Comparison of ENCODE assay signal across 9 mouse cellular contexts in genomic region chr4:133184898-133185665, GRCm38 (mm10). TPM values are rescaled to one million over a fixed set of nuclear protein-coding genes. Genes with fewer than 3 reads are reported as not detected.
DNase-seq lines count a peak whose midpoint lies in the region; ATAC-seq and TF ChIP-seq lines count a peak whose summit lies in the region.
"Had no signal": no experiment of that assay in that cellular context is flagged by ENCODE, and none has a peak within 500 bp of the region (broad histone marks: within the 10 kb centered on the region; RNA-seq: fewer than 3 reads in every experiment).

No protein-coding gene starts in this region.

- H3K4me1 ChIP-seq in liver, embryonic 12.5 days: peaks cover 10% of the 10 kb centered on the region; the same call in 1 of the 2 replicates
- H3K4me1 ChIP-seq in liver, embryonic 11.5 days (replicated peaks; ENCODE audit: control insufficient read depth, insufficient read depth, low read length): peaks cover 14% of the 10 kb centered on the region; the same call in 1 of the 2 replicates
- peaks cover 45% of the 10 kb centered on the region for H3K4me1 ChIP-seq in bone marrow macrophage, adult 2 months (ENCODE audit: control insufficient read depth, insufficient read depth, low read length)
- peaks cover 16% of the 10 kb centered on the region for H3K4me1 ChIP-seq in heart, adult 2 months (ENCODE audit: control insufficient read depth, insufficient read depth, low read length)
- H3K4me1 ChIP-seq in intestine, postnatal 0 days (replicated peaks; ENCODE audit: control insufficient read depth, insufficient read depth, low read length): 0 out of 2 replicates have a peak, but pooled peaks cover 6% of the 10 kb centered on the region

- WGBS in liver, embryonic 12.5 days (ENCODE audit: insufficient replicate concordance): 74% methylated on average over 15 of the region's 15 CpGs
- WGBS in liver, embryonic 11.5 days: 66% methylated on average over 15 of the region's 15 CpGs
- WGBS in heart, adult 2 months: 42% methylated on average over 15 of the region's 15 CpGs
- 28% methylated on average over 15 of the region's 15 CpGs for WGBS in intestine, postnatal 0 days

- no peaks in the 10 kb centered on the region for H3K9me3 ChIP-seq in liver, embryonic 12.5 days (replicated peaks)
- H3K9me3 ChIP-seq in liver, embryonic 11.5 days (ENCODE audit: control insufficient read depth, low read length): no peaks in the 10 kb centered on the region
- no peaks in the 10 kb centered on the region for H3K9me3 ChIP-seq in intestine, postnatal 0 days (ENCODE audit: control insufficient read depth)
- H3K9me3 ChIP-seq: neural tube, embryonic 12.5 days had no signal

- no peak overlapping the region for H3K4me3 ChIP-seq in liver, embryonic 12.5 days
- H3K4me3 ChIP-seq in liver, embryonic 11.5 days (ENCODE audit: low read depth, low read length): no peak overlapping the region
- no peak overlapping the region for H3K4me3 ChIP-seq in bone marrow macrophage, adult 2 months (ENCODE audit: insufficient read depth, low read length)
- H3K4me3 ChIP-seq in heart, adult 2 months: no peak overlapping the region
- H3K4me3 ChIP-seq in intestine, postnatal 0 days (ENCODE audit: low read depth, low read length): no peak overlapping the region
- H3K4me3 ChIP-seq: neural tube, embryonic 12.5 days had no signal

- H3K27ac ChIP-seq in liver, embryonic 12.5 days: peak overlapping the region; percentile 23; the same call in 1 of the 2 replicates
- no peak overlapping the region for H3K27ac ChIP-seq in liver, embryonic 11.5 days (ENCODE audit: low read depth, low read length)
- peak overlapping the region; percentile 38 for H3K27ac ChIP-seq in bone marrow macrophage, adult 2 months (ENCODE audit: insufficient read depth, low read depth, low read length)
- H3K27ac ChIP-seq in heart, adult 2 months: peak overlapping the region; percentile 57
- peak overlapping the region; percentile 57 for H3K27ac ChIP-seq in intestine, postnatal 0 days (ENCODE audit: low read depth, low read length)
- H3K27ac ChIP-seq: neural tube, embryonic 12.5 days had no signal

- TF ChIP-seq EP300 in heart, adult 2 months (IDR thresholded peaks at IDR 0.05; ENCODE audit: insufficient read depth, low read depth, low read length): peak; percentile 47; the same call in 1 of the 2 replicates

- intact Hi-C loops in heart, adult 2 months (cut with DNase I): no loop called here

- no peak for TF ChIP-seq POLR2A in bone marrow macrophage, adult 2 months (IDR thresholded peaks at IDR 0.05; ENCODE audit: borderline replicate concordance, low read depth, low read length)
- no peak for TF ChIP-seq POLR2A in heart, adult 2 months (IDR thresholded peaks at IDR 0.05; ENCODE audit: insufficient read depth, low read depth, low read length)

- peaks cover 85% of the 10 kb centered on the region for H3K36me3 ChIP-seq in liver, embryonic 12.5 days
- peaks cover 37% of the 10 kb centered on the region for H3K36me3 ChIP-seq in liver, embryonic 11.5 days (ENCODE audit: control insufficient read depth, insufficient read depth, low read length)
- H3K36me3 ChIP-seq in heart, adult 2 months (ENCODE audit: control insufficient read depth, insufficient read depth, low read length): peaks cover 27% of the 10 kb centered on the region
- H3K36me3 ChIP-seq in intestine, postnatal 0 days (ENCODE audit: control insufficient read depth, insufficient read depth): peaks cover 47% of the 10 kb centered on the region

- no peak for ATAC-seq in liver, embryonic 12.5 days
- ATAC-seq in liver, embryonic 11.5 days (replicated peaks; ENCODE audit: low FRiP score): no peak
- ATAC-seq in intestine, postnatal 0 days: peak; percentile 65

- TF ChIP-seq CTCF in bone marrow macrophage, adult 2 months (IDR thresholded peaks at IDR 0.05; ENCODE audit: low read depth, low read length): no peak
- TF ChIP-seq CTCF in heart, adult 2 months (IDR thresholded peaks at IDR 0.05): no peak
- no peak for TF ChIP-seq CTCF in intestine, postnatal 0 days (IDR thresholded peaks at IDR 0.05; ENCODE audit: low read depth)

- no peak overlapping the region for H3K9ac ChIP-seq in liver, embryonic 12.5 days
- H3K9ac ChIP-seq in liver, embryonic 11.5 days (ENCODE audit: low read depth, low read length): no peak overlapping the region
- H3K9ac ChIP-seq in heart, adult 2 months (ENCODE audit: low read depth, low read length): no peak overlapping the region
- H3K9ac ChIP-seq in intestine, postnatal 0 days (ENCODE audit: low read depth, low read length): no peak overlapping the region
- H3K9ac ChIP-seq: neural tube, embryonic 12.5 days had no signal

- H3K79me2 ChIP-seq in heart, adult 2 months (replicated peaks; ENCODE audit: control insufficient read depth, insufficient read depth, low read length): peaks cover 6% of the 10 kb centered on the region

- no peaks in the 10 kb centered on the region for H3K27me3 ChIP-seq in liver, embryonic 12.5 days (replicated peaks)
- H3K27me3 ChIP-seq in liver, embryonic 11.5 days (replicated peaks; ENCODE audit: control insufficient read depth, insufficient read depth, low read length): no peaks in the 10 kb centered on the region
- H3K27me3 ChIP-seq in heart, adult 2 months (ENCODE audit: control insufficient read depth, insufficient read depth, low read length): no peaks in the 10 kb centered on the region
- H3K27me3 ChIP-seq in intestine, postnatal 0 days (replicated peaks; ENCODE audit: control insufficient read depth, insufficient read depth, low read length): no peaks in the 10 kb centered on the region
- H3K27me3 ChIP-seq: neural tube, embryonic 12.5 days had no signal

- no peak for DNase-seq in liver, embryonic 11.5 days (ENCODE audit: low spot score)
- DNase-seq in heart, adult 2 months: peak; percentile 73 to 83
- peak; percentile 75 for DNase-seq in lung, postnatal 36 days
- no peak for DNase-seq in frontal cortex, postnatal 25 days (ENCODE audit: low spot score in 2 of 2)
- DNase-seq in layer of hippocampus, adult 18-20 months (ENCODE audit: low spot score in 2 of 2): no peak

- H3K4me2 ChIP-seq in liver, embryonic 12.5 days: no peak overlapping the region
- H3K4me2 ChIP-seq in liver, embryonic 11.5 days: no peak overlapping the region
- no peak overlapping the region for H3K4me2 ChIP-seq in intestine, postnatal 0 days (replicated peaks; ENCODE audit: low read depth)
- H3K4me2 ChIP-seq: neural tube, embryonic 12.5 days had no signal

RNA-seq across cellular contexts. Expression of gene Cd164l2, which starts 26.8 kb away (rescaled TPM):
- polyA plus RNA-seq in liver, embryonic 12.5 days (2016; fragmentation: Nextera tagmentation; extraction: Ambion mirVana): 0.12 and 0.26 TPM in 2 replicates
- polyA plus RNA-seq in liver, embryonic 11.5 days (2014; fragmentation: Nextera tagmentation; extraction: Ambion mirVana): 0.70 and 0.77 TPM in 2 replicates
- polyA plus RNA-seq in bone marrow macrophage, adult 2 months (2012; ENCODE audit: insufficient read depth, insufficient read length, missing spikeins): not detected in 2 replicates
- total RNA-seq in heart, adult 2 months (2021): not detected
- 0.53 and 0.66 TPM in 2 replicates for polyA plus RNA-seq in heart, adult 2 months (2012; rRNA removed)
- polyA plus RNA-seq in intestine, postnatal 0 days (2015; fragmentation: Nextera tagmentation; extraction: Ambion mirVana): 0.58 and 0.94 TPM in 2 replicates
- total RNA-seq in layer of hippocampus, adult 18-20 months (2021): 1 to 10 TPM; 3.0 to 3.4 TPM

RNA-seq across cellular contexts. Expression of gene Gpr3, which starts 27.3 kb away (rescaled TPM):
- polyA plus RNA-seq in liver, embryonic 12.5 days (2016; fragmentation: Nextera tagmentation; extraction: Ambion mirVana): not detected in 2 replicates
- polyA plus RNA-seq in liver, embryonic 11.5 days (2014; fragmentation: Nextera tagmentation; extraction: Ambion mirVana): 0.17 TPM in 1 of 2 replicates, not detected in the other
- polyA plus RNA-seq in bone marrow macrophage, adult 2 months (2012; ENCODE audit: insufficient read depth, insufficient read length, missing spikeins): not detected in 2 replicates
- total RNA-seq in heart, adult 2 months (2021): under 1 TPM in 1 of 2 experiments, not detected in 1; 0.11 TPM
- 0.15 and 0.37 TPM in 2 replicates for polyA plus RNA-seq in heart, adult 2 months (2012; rRNA removed)
- polyA plus RNA-seq in intestine, postnatal 0 days (2015; fragmentation: Nextera tagmentation; extraction: Ambion mirVana): 0.05 TPM in 1 of 2 replicates, not detected in the other
- total RNA-seq in layer of hippocampus, adult 18-20 months (2021): 1 to 10 TPM; 7.3 to 7.6 TPM

RNA-seq across cellular contexts. Expression of gene Wasf2, which starts 54.8 kb away (rescaled TPM):
- 35.9 and 42.2 TPM in 2 replicates for polyA plus RNA-seq in liver, embryonic 12.5 days (2016; fragmentation: Nextera tagmentation; extraction: Ambion mirVana)
- polyA plus RNA-seq in liver, embryonic 11.5 days (2014; fragmentation: Nextera tagmentation; extraction: Ambion mirVana): 32.1 and 42.2 TPM in 2 replicates
- 133 and 150 TPM in 2 replicates for polyA plus RNA-seq in bone marrow macrophage, adult 2 months (2012; ENCODE audit: insufficient read depth, insufficient read length, missing spikeins)
- 10 to 100 TPM; 77.5 to 83.8 TPM for total RNA-seq in heart, adult 2 months (2021)
- 34.6 and 39.7 TPM in 2 replicates for polyA plus RNA-seq in heart, adult 2 months (2012; rRNA removed)
- 64.6 and 68.4 TPM in 2 replicates for polyA plus RNA-seq in intestine, postnatal 0 days (2015; fragmentation: Nextera tagmentation; extraction: Ambion mirVana)
- 10 to 100 TPM; 27.4 to 32.6 TPM for total RNA-seq in layer of hippocampus, adult 18-20 months (2021)

RNA-seq across cellular contexts. Expression of gene Map3k6, which starts 55.5 kb away (rescaled TPM):
- 2.8 and 3.6 TPM in 2 replicates for polyA plus RNA-seq in liver, embryonic 12.5 days (2016; fragmentation: Nextera tagmentation; extraction: Ambion mirVana)
- polyA plus RNA-seq in liver, embryonic 11.5 days (2014; fragmentation: Nextera tagmentation; extraction: Ambion mirVana): 2.2 and 3.5 TPM in 2 replicates
- polyA plus RNA-seq in bone marrow macrophage, adult 2 months (2012; ENCODE audit: insufficient read depth, insufficient read length, missing spikeins): 1.2 and 1.6 TPM in 2 replicates
- total RNA-seq in heart, adult 2 months (2021): 10 to 100 TPM; 16.3 to 27.3 TPM
- polyA plus RNA-seq in heart, adult 2 months (2012; rRNA removed): 12.0 and 15.7 TPM in 2 replicates
- 1.8 TPM in 2 replicates for polyA plus RNA-seq in intestine, postnatal 0 days (2015; fragmentation: Nextera tagmentation; extraction: Ambion mirVana)
- 1 to 10 TPM; 5.6 to 6.9 TPM for total RNA-seq in layer of hippocampus, adult 18-20 months (2021)

Comparison
In these comparisons a context has a peak if more than half of its experiments do, and no peak if none do; other contexts are left out.
1. DNase-seq: peak in heart, adult 2 months (2 of 2) and lung, postnatal 36 days (single experiment); none in liver, embryonic 11.5 days (single experiment), frontal cortex, postnatal 25 days (0 of 2) and layer of hippocampus, adult 18-20 months (0 of 2).